Mouse (Mus musculus) bone marrow macrophage, adult 2 months (primary cell): ENCODE results near the gene Gm12695. TPM values are rescaled to one million over a fixed set of nuclear protein-coding genes. Genes with fewer than 3 reads are reported as not detected.

ENCODE experiments used
- H3K27ac ChIP-seq: 2 replicates; pipeline ENCODE4 v1.5.1; 2012; ENCODE audit warnings: low read depth, low read length; ENCODE audit not compliant: insufficient read depth
- H3K4me1 ChIP-seq: 2 replicates; pipeline ENCODE4 v1.6.1; 2012; ENCODE audit warnings: low read length; ENCODE audit not compliant: control insufficient read depth, insufficient read depth
- H3K4me3 ChIP-seq: 2 replicates; pipeline ENCODE4 v1.5.1; 2012; ENCODE audit warnings: mild to moderate bottlenecking, low read length, moderate library complexity; ENCODE audit not compliant: insufficient read depth
- CTCF ChIP-seq: IDR thresholded peaks from 2 replicates; pipeline ENCODE4 v1.5.1; 2012; ENCODE audit warnings: low read depth, mild to moderate bottlenecking, low read length, moderate library complexity
- POLR2A ChIP-seq: IDR thresholded peaks from 2 replicates; pipeline ENCODE4 v1.6.1; 2012; ENCODE audit warnings: mild to moderate bottlenecking, low read depth, low read length, borderline replicate concordance
- polyA plus RNA-seq: library from polyadenylated mRNA; stranded (reverse); fragments of >200 nt; gene quantifications from 2 replicates; pipeline ENCODE4 v1.2.4, GENCODE M21; 2012; ENCODE audit not compliant: missing spikeins, insufficient read depth, insufficient read length

Gm12695 gene
- polyA plus RNA-seq = not detected in 2 replicates

DNA sequence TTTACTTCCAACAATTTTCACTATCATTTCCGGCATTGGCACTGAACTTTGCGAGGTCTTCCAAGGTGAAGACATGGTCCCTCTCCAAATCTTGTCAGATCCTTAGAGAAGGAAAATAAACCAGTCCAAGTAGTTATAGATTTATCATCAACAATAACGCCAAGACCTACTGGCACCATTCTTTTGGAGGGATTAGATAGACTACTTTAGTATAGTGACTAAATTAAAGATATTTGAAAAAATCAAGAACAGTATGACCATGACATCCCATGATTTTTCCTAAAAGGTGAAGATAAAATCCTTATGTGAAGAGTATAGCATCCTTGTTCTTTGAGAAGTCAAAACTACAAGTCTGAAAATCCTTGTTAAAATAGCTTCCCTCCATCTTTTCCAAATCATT, at the start of gene Gm12695:
Gene Gm12695 (minus strand): TSS at position 101 of the 400 bp plus-strand sequence.
- TF ChIP-seq CTCF (no peak), POLR2A (no peak)
- no peak within 1 kb of the TSS for H3K4me3 ChIP-seq
- no peaks in the 10 kb centered on the region for H3K4me1 ChIP-seq
- H3K27ac ChIP-seq = no peak within 1 kb of the TSS

DNA sequence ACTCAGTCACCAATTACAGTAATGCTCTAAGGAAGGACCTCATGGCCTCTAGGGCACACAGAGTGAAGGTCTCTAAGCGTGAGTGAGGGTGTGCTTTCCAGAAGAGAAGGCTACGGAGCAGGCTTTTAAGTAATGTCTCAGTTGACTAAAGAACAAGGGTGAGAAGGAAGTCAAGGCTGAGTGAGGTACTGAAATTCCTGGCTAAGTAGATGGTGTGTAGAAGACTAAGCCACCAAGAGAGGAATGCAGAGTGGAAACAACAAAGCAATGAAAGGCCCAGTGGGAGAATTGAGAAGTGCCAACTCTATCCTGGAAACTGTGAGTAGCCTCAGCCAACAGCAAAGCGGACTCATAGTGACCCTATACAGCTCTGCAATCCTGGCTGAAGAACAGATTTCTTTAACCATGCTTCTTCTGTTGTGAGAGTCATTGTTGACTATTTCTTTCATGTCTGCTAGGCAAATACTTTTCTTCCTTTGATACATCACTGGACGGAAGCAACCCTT, 40.6 kb upstream of the Gm12695 start:
- Histone ChIP-seq H3K4me1 (no peaks in the 10 kb centered on the region), H3K4me3 (no peak overlapping the region), H3K27ac (no peak overlapping the region)
- TF ChIP-seq POLR2A (no peak), CTCF (no peak)

DNA sequence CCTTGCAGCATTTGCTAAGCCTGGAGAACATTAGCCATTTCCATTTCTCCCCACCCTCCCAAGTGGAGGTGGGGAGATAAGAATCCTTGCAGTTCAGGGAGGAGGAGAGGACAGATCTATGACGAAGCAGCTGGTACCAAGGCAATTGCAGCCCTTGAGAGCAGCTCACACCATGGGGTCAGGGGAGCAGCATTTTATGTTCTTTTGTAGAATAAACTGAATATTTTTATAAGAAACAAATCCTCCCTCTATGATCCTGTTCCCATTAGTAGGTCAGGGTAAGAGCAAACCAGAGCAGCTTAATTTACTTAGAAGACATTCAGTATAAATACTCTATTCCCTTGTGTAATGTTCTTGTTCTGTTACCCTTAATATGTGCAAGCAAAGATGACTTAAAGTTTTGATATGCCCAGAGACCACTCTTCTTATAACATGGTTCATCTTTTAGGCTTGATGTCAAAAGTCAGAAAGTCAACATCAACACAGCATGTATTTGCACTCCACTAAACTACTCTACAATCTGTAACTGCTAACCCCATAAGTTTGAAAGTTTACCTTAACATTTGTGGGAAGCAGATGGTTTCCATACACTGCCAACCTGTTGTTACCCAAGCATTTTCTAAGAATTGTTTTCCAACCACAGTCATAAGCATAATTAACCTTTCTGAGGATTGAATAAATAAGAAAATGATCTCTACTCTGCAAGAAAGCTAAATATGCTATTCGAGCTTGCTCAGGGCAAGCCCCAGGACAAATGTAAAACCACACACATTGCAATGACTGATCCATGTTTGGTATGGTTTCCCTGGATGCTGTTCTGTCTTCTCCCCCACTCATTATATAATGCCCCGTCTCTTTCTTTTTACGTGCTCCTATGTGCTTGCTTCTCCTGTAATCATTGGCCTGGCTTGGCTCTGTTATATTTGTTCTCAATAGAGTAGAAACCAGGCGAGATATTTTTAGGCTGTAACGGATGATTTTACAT, 22.1 kb upstream of the Gm12695 start:
- no peaks in the 10 kb centered on the region for H3K4me1 ChIP-seq

DNA sequence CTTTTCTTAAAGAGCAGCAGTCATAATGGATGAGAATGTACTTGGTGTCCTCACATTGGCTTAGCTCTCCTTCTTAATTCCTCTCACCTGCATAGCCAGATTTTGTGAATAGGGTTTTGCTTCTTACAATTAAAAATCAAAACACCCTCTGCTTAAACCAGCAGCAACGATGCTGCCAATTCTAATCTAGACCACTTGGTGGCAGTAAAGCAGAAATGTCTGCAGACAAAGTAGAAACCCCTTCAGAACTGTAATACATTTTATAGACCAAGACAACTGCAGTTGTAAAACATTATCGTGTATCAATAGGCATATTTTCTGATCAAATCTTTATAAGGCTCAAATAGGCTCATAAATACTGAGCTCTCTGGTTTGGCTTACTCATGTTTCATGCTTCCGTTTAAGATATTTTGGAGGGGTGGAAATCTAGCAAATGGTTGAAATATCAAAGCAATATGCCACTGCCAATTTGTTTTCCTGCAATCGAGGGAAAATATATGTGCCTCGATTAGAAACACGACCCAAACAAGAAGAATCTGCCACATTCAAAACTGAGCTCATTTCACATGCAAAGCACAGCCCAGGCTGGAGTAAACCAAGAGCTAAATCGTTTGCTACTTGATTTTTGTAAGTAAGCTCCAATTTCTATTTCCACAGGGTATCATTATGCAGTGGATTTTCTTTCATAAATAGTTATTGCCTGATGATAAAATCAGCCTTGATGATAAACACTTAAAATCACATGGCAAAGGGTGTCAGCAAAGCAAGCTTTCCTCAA, 14.6 kb upstream of the Gm12695 start:
- Histone ChIP-seq H3K27ac (no peak overlapping the region), H3K4me1 (no peaks in the 10 kb centered on the region), H3K4me3 (no peak overlapping the region)
- TF ChIP-seq CTCF (no peak), POLR2A (no peak)

More for the DNA sequence above, 22.1 kb upstream of the Gm12695 start:
- TF ChIP-seq POLR2A (no peak), CTCF (no peak)
- Histone ChIP-seq H3K4me3 (no peak overlapping the region), H3K27ac (no peak overlapping the region)

DNA sequence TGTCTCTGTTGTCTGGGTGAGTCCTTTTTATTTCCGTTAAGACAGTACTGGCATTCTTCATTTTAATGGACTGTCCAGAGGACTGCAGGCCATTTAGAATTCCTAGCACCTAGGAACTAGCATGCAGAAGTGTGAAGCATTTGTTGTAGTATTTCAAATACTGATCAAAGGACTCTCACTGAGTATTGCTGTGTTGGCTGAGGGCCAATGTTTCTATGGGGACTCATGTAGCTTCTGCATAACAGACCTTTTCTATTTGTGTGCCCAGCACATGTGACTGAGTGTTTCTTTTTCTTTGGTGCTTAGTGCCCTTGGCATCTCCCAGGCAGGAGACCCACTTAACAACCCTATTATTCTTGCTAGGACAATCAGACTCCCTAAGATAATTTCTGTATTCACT, 12.6 kb upstream of the Gm12695 start:
- no peaks in the 10 kb centered on the region for H3K4me1 ChIP-seq
- TF ChIP-seq POLR2A = no peak
- no peak for TF ChIP-seq CTCF

DNA sequence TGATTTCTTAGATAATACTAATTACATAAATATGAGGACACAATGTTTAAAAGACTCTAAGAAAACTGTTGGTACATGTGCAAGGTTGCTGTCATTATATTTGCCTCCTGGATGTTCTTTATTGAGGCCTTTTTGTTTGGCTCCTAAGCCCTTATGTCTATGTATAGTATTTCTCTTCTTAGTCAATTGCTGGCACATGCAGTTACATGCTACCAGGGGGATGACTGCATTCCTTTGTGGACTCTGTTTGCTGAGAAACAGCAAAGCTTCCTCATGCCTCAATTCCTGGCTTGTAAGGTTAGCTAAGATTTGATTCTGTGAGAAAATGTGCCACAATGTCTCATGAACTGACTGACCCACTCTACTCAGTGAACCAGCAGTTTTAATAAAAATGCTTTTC, 6.3 kb upstream of the Gm12695 start:
- no peak for TF ChIP-seq CTCF
- TF ChIP-seq POLR2A = no peak
- Histone ChIP-seq H3K27ac (no peak overlapping the region), H3K4me1 (no peaks in the 10 kb centered on the region), H3K4me3 (no peak overlapping the region)

More for the DNA sequence above, 12.6 kb upstream of the Gm12695 start:
- Histone ChIP-seq H3K4me3 (no peak overlapping the region), H3K27ac (no peak overlapping the region)

DNA sequence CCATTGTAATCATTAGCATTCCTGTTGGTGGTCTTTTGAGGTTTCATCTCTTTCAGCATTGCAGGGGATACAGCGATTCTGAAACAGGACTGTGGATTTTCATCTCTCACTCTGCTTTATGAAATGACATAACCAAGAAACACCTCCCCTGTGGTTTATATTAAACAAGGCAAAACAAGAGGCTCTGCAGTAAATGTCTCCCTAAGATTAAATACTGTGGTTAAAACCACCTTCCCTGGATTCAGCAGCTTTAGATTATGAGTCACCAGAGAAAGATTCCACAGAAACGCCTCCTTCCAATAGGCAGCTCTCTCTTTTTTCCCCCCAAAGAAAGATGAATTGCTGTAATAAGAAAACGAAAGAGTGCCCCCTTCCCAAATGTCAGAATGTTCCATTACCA, 4.9 kb upstream of the Gm12695 start:
- Histone ChIP-seq H3K4me1 (no peaks in the 10 kb centered on the region), H3K4me3 (no peak overlapping the region), H3K27ac (no peak overlapping the region)
- TF ChIP-seq POLR2A = no peak
- TF ChIP-seq CTCF = no peak

DNA sequence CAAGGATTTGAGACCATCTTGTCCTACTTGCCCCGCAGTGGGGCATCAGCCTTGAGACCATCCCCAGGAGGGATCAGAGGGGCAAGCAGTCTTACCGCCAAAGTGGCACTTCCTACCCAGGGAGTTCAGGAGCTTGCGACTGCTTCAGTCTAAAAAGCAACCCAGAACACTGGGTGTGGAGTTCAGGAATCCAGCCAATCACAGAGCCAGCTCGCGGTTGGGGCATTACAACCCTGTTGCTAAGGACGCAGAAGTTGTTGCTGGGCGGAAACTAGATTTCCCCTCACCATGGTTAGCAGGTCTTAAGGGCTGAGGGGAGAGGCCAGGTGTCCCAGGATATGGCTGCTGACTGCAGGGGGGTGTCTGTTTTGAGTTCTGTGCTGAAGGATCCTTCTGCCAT, 1.6 kb upstream of the Gm12695 start:
- TF ChIP-seq CTCF (no peak), POLR2A (no peak)
- Histone ChIP-seq H3K4me1 (no peaks in the 10 kb centered on the region), H3K4me3 (no peak overlapping the region), H3K27ac (no peak overlapping the region)

DNA sequence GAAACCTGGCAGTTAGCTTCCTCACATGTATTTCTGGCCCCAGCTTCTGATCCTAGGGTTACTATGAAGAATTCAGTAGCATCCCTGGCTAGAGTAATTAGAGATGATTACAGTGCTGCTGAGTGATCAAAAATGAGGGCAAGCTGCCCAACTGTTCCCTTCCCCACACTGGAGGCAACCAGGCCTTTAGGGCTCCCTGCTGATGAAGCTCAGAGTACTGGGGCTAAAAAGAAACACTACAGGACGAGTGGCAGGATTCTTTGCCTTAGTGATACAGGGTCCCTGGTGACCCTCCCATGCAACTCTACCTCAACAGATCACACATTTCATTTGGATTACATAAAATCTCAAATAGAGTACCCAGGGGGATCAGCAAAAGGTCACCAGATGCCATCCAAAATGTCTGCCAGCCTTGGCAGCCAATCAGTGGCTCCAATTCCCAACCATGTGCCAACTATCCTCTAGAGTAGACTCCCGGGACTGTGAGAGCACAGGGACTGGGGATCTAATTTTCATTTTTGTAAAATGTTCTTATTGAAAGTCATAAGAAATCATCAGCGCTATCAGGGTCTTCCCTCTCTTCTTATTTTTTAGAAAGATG, 11.9 kb downstream of the Gm12695 start:
- H3K4me3 ChIP-seq = no peak overlapping the region
- no peak overlapping the region for H3K27ac ChIP-seq
- TF ChIP-seq POLR2A (no peak), CTCF (no peak)
- H3K4me1 ChIP-seq = no peaks in the 10 kb centered on the region
